Mouse (Mus musculus) cerebellum, postnatal 36 days (tissue): ENCODE results near the gene Cdh22.

Experiments used
- DNase-seq, 2 experiments: peaks; one replicate each; pipeline ENCODE4 v3.0.0; 2021 to 2022; ENCODE audit warnings: mixed read lengths in 2 of 2

The Cdh22 gene

GRCm38 (mm10) chr2:165145821-165146220 is 88.8 kb downstream of the Cdh22 start:
- no peak for DNase-seq

- DNase-seq: no peak
These were observed 91.2 kb downstream of the Cdh22 start for GRCm38 (mm10) chr2:165143487-165143886.

DNA sequence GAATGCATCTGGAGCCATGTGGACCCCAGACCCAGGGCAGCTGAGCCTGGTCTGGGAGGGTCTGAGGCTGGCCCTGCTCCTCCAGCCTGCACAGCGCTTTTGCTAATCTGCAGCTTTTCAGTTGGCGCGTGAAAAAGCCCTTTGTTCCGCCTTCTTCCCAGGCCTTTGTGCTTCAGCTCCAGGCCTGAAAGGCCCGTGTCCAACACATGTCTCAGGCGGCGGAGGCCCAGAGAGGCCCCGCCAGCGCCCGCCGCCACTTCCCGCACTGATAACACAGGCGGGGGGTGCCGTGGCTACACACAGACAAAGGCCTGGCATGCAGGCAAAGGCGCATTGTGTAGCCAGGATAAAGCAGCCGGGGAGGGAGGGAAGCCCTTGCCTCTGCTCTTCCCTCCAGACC is 98.6 kb downstream of the Cdh22 start:
- DNase-seq: no peak

- no peak for DNase-seq
These were observed 101.1 kb downstream of the Cdh22 start for GRCm38 (mm10) chr2:165133566-165133965.

GRCm38 (mm10) chr2:165131428-165131827 is 103.2 kb downstream of the Cdh22 start:
- no peak for DNase-seq

- DNase-seq: no peak
These were observed 105.5 kb downstream of the Cdh22 start for GRCm38 (mm10) chr2:165129189-165129588.

- no peak for DNase-seq
These were observed 107.6 kb downstream of the Cdh22 start for GRCm38 (mm10) chr2:165126896-165127562.

DNA sequence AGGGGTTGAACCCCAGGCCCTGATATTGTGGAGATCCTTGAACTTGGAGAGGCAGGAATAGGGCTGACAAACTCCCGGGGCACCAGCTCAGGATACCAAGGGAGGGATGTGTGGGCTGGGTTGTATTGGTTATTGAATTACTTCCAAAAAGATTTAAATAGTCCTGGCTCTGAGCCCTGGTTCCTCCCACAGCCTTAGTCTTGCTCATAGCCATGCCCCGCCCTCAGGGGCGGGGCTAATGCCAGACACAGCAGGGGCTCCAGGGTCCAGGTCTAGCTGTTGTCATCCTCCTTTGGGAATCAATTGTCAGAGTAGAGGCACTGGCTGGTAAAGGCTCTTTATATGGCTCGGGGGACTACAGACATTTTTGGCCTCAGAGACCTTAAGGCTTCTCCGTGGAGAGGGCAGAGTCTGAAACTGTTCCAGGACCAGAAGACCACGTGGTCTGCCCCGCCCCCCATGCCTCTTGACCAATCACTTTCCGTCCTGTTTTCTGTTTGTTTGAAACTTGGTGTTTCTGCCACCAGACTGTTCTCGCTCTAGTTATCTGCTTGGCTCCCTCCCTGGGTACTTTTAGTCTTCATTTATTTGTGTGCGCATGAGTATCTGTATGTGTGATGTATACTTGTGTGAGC is 113.3 kb downstream of the Cdh22 start:
- DNase-seq: no peak

- no peak for DNase-seq
These were observed 113.9 kb downstream of the Cdh22 start for GRCm38 (mm10) chr2:165120765-165121164.

GRCm38 (mm10) chr2:165113733-165114132 is 120.9 kb downstream of the Cdh22 start:
- no peak for DNase-seq

- DNase-seq: peak; percentile 81 to 84
These were observed 122.5 kb downstream of the Cdh22 start for GRCm38 (mm10) chr2:165112149-165112548.

DNA sequence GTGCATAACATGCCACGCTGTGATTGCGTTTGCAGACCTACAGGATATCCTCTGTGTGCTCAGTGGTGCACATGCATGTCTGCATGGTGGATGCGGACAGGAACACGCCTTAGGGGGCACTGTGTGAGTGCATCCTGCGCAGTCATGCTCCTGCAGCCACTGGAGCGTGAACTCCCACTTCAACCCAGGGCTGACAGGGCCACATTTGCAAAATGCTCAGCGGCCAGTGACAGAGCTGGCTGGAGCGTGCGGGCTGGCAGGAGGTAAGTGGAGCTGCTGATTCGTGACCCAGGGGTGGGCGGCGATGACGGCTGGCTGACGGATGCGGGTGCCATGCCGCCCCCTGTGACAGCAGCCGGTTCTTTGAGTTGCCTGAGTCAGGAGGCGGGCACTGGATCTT is 128.1 kb downstream of the Cdh22 start:
- DNase-seq: no peak

DNA sequence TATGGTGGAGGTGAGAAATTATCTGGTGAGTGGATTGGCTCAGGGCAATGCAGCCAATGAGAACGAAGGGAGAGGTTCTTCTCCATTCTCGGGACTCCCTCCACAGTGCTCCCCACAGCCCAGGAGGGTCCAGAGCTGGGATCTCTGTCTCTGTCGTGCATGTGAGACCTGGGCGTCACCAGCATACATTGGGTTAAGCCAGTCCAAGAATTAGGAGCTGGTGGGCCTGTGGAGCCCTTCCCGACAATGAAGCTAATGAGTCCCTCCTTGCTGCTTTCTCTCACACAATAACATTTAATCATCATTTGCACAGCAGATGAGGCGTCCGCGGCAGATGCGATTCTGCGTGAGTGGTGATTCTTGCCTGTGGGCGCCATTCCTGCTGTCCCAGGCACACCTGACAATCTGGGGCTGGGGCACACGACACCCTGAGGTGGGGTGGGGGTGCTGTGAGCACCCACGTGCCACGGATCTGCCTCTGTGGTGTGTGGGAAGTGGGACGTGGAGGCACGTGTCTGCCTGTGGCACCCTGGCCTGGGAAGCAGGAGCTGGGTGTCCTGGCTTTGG is 129.1 kb downstream of the Cdh22 start:
- DNase-seq: no peak

GRCm38 (mm10) chr2:165102920-165103319 is 131.7 kb downstream of the Cdh22 start:
- DNase-seq: no peak

- DNase-seq: no peak
These were observed 133.9 kb downstream of the Cdh22 start for GRCm38 (mm10) chr2:165100749-165101148.

- peak in 1 of 2 experiments; percentile 32 for DNase-seq
These were observed 135.8 kb downstream of the Cdh22 start for GRCm38 (mm10) chr2:165098861-165099260.

GRCm38 (mm10) chr2:165096367-165096766 is 138.3 kb downstream of the Cdh22 start:
- no peak for DNase-seq

- DNase-seq: no peak
These were observed 142.3 kb downstream of the Cdh22 start for GRCm38 (mm10) chr2:165092393-165092792.

DNA sequence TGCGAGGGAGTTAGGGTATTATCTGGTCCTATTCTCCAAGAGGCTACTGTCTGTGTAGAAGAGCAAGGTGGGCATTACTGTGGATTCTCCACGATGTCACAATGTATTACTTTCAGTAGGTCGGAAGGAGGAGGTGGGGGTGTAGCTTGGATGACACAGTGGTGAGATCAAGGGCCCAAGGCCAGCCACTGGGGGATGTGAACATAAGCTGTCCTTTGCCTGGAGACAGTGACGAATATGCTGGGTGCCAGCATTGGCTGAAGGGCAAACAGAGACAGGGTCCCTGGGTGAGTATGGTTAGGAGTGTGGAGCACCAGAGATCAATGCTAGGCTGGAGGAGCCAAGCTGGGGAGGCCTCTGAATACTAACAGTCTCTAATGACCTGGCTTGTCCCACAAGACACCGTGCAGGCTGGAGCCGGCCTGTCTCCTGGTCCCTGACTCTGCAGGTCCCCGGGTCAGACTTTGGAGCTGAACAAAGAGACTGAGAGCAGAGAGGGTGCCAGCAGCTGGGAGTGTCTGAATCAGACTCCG is 143.2 kb downstream of the Cdh22 start:
- no peak for DNase-seq

GRCm38 (mm10) chr2:165090650-165091049 is 144.0 kb downstream of the Cdh22 start, which contains the start of gene 1700025C18Rik:
Gene 1700025C18Rik (minus strand): TSS chr2:165090750.
- no peak for DNase-seq

- no peak for DNase-seq
These were observed 145.2 kb downstream of the Cdh22 start for GRCm38 (mm10) chr2:165089470-165089869.

DNA sequence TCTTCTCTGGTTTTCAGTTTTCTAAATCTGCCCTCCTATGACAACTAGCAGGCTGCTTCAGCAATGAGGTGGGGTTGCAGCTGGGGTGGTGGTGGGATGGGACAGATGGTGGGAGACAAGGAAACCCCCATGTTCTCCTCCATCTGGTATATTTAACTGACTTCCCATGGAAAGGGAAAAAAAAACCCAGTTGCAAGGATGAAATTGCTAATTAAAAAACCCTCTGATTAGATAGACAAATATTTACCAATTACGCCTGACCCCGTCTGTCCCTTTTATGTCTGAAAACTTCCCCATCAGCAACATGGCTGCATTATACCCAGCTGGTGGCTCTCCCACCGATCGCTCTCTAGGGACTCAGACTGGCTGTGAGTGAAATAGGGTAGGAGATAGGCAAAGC is 148.0 kb downstream of the Cdh22 start:
- DNase-seq: no peak

GRCm38 (mm10) chr2:165081257-165081656 is 153.4 kb downstream of the Cdh22 start:
- no peak for DNase-seq

DNA sequence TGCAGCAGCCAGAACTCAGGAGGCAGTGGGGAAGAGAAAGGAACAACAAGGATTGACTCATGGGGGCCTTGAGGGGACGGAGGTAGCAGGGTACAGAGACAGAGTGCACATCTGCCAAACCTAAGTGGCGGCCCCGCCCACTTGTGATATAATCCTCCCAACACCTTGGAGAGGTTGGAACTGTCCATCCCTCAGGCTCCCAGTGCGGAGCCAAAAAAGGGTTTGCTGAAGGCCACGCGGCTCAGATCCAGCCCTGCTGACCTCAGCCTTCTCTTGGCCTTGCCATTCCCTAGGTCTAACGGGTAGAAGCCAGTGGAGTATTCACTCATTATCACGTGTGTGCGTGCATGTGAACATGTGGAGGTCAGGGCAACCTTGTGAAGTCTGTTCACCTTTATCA is 154.0 kb downstream of the Cdh22 start:
- DNase-seq: no peak
